Mouse (Mus musculus) cerebellum, adult 9-10 months (tissue): Measurements from ENCODE around the gene Dppa4.
A peak's percentile ranks its signal among the peaks of the same experiment; 100 is the strongest.

Experiments
- DNase-seq: peaks from one replicate; pipeline ENCODE4 v3.0.0; 2022

Dppa4 gene

DNA sequence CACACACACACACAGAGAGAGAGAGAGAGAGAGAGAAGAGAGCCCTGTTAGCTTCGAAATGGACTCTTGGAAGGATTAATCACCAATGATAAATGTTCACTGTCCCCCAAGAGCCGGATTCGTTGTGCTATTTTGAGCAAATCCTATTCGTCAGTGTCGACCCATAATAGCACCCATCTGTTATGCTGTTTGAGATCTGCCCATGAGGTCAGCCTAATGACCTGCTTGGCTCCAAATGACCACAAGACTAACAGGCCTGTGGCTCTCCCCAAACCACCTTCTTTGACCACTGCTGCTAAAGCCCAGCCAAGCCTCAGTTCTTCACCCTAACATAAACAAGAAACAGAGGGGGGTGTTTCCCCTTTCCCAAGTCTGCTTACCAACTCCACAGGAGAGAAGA lies 43.4 kb downstream of the Dppa4 start:
- DNase-seq: peak; percentile 74

DNA sequence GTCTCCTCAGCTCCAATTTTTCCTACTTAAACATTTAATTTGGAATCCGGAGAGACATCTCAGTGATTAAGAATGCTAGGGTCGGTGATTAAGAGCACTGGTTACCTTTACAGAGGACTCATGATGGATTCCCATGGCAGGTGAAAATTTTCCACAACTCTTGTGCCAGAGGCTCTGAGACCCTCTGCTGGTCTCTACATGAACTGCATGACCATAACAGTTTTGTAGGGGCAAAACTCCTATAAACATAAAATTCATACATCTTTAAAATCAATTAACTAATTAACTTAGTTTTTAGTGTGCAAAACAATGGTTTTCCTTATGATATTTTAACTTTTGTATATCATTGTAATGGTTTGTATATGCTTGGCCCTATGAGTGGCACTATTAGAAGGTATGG lies 44.9 kb downstream of the Dppa4 start:
- no peak for DNase-seq

DNA sequence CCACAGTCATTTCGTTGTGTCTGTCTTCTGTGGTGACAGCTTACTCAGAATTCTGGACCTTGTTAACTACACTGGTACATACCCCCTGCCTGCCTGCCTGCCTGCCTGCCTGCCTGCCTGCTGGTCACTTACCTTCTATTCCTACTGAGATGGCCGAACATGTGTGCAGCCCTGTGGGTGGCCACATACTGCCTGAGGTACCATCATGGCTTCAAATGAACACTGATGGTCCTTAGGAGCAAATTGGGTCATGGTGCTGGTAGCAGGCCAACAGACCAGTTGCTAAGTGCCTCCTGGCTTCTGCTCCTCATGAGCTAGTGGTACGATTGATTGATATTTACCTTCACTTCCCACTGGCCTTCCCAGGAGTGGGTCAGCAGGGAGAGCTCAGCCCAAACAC lies 48.3 kb downstream of the Dppa4 start:
- peak; percentile 98 for DNase-seq

DNA sequence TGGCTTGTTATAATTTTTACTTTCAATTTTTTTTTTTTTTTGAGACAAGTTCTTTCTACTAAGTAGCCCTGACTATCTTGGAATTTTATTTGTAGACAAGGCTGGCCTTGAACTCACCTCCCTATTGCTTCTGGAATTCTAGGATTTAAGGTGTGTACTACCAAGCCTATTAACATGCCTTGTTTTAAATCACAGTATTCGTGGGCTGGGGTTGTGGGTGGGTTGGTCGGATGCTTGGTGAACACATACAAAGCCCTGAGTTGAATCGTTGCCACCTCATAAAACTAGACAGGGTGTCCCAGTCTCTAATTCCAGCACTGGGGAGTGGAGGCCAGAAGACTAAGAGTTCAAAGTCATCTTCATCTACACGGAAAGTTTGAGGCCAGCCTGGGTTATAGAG lies 51.8 kb downstream of the Dppa4 start:
- DNase-seq: no peak
